Mouse (Mus musculus) heart, adult 2 months (tissue): Measurements from ENCODE around the gene Atn1. TPM values are rescaled to one million over a fixed set of nuclear protein-coding genes. Genes with fewer than 3 reads are reported as not detected.
A peak's percentile ranks its signal among the peaks of the same experiment; 100 is the strongest.

ENCODE experiments used
- DNase-seq, 2 experiments: peaks; one replicate each; pipeline ENCODE4 v3.0.0; 2021
- H3K27ac ChIP-seq: fragments of 200-600 bp; 2 replicates; pipeline ENCODE4 v1.8.1; 2022
- H3K27me3 ChIP-seq: fragments of 200-500 bp; 2 replicates; pipeline ENCODE4 v1.6.1; 2012; ENCODE audit warnings: mild to moderate bottlenecking, low read length, inconsistent platforms, mixed read lengths; ENCODE audit not compliant: control insufficient read depth, insufficient read depth
- H3K36me3 ChIP-seq: fragments of 200-500 bp; 2 replicates; pipeline ENCODE4 v1.6.1; 2012; ENCODE audit warnings: low read length, inconsistent platforms; ENCODE audit not compliant: control insufficient read depth, insufficient read depth
- H3K4me1 ChIP-seq: fragments of 200-500 bp; 2 replicates; pipeline ENCODE4 v1.6.1; 2011; ENCODE audit warnings: low read length; ENCODE audit not compliant: control insufficient read depth, insufficient read depth
- H3K4me3 ChIP-seq: fragments of 200-600 bp; 2 replicates; pipeline ENCODE4 v1.8.1; 2022
- H3K79me2 ChIP-seq: fragments of 200-500 bp; replicated peaks from 2 replicates; pipeline ENCODE4 v1.6.1; 2012; ENCODE audit warnings: mild to moderate bottlenecking, inconsistent platforms, low read length, moderate library complexity, mixed read lengths; ENCODE audit not compliant: control insufficient read depth, insufficient read depth
- H3K9ac ChIP-seq: fragments of 200-500 bp; 2 replicates; pipeline ENCODE4 v1.6.1; 2012; ENCODE audit warnings: low read depth, mild to moderate bottlenecking, control low read depth, inconsistent platforms, low read length, mixed read lengths
- CTCF ChIP-seq: fragments of 200-600 bp; IDR thresholded peaks from 2 replicates; pipeline ENCODE4 v1.8.1; 2022; ENCODE audit warnings: antibody characterized with exemption, mild to moderate bottlenecking, moderate library complexity
- EP300 ChIP-seq: fragments of 200-500 bp; IDR thresholded peaks from 2 replicates; pipeline ENCODE4 v1.6.1; 2011; ENCODE audit warnings: low read depth, low read length, control low read depth; ENCODE audit not compliant: insufficient read depth
- POLR2A ChIP-seq: fragments of 200-500 bp; IDR thresholded peaks from 2 replicates; pipeline ENCODE4 v1.6.1; 2011; ENCODE audit warnings: mild to moderate bottlenecking, low read depth, low read length, control low read depth; ENCODE audit not compliant: insufficient read depth
- WGBS: fragments of 180-500 bp; shearing (Covaris S2); methylation state at CpG from one replicate; pipeline ENCODE4 v1.1.7; 2018; 5-methylcytosine and 5-hydroxymethylcytosine counted together
- intact Hi-C: fragments of 180-260 bp; cut with DNase I; formaldehyde crosslinking; loops from one replicate; pipeline ENCODE4 v1.15.1; 2025
- polyA plus RNA-seq: library from polyadenylated mRNA; depleted of rRNA; stranded (reverse); fragments of >200 nt; gene quantifications from 2 replicates; pipeline ENCODE4 v1.2.3, GENCODE M21; 2012
- total RNA-seq, 2 experiments: library from RNA; stranded (reverse); gene quantifications; 2 replicates each; pipeline ENCODE4 v1.2.3; 2021

Gene Atn1
- total and polyA plus RNA-seq, 3 experiments = 32.8 to 47.8 (median 44.3) TPM

DNA sequence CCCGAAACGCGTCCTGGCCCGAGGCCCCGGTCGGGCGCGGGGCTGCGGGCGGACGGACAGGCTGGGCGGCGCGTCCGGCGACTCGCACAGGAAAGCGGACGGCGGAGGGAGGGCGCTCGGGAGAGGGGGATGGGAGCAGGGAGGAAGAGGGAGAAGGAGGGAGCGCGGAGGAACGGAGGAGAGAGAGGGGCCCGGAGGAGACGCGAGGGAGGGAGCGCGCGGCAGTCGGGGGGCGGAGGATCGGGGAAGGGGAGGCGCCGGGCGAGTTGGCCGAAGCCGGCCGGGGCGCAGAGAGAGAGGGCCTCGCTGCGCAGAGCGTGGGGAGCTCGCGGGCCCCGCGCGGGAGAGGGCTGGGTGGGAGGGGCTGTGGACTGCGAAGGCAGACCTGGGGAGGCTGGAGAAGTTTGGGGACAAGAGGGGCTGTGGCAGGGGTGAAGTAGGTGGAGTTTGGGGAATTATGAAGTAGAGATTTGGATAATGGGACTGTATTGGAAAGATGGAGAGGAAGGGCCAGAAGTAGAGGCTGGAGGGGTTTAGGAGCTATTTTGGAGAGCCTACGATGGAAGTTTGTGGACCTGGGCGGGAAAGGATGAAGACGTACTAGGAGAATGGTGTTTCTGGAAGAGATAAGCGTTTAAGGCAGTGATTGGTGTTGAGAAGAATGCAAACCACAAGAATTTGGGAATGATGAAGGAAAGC, 477 bp upstream of the Atn1 start:
- peak overlapping the region; percentile 65 for H3K4me3 ChIP-seq
- DNase-seq = peak; percentile 89
- H3K36me3 ChIP-seq = no peaks in the 10 kb centered on the region
- WGBS = under 1% methylated on average over 47 of the region's 54 CpGs
- 0 out of 2 replicates have a peak, but pooled peaks cover 1% of the 10 kb centered on the region for H3K79me2 ChIP-seq
- H3K27ac ChIP-seq = peak overlapping the region; percentile 85
- peaks cover 8% of the 10 kb centered on the region for H3K4me1 ChIP-seq
- no peaks in the 10 kb centered on the region for H3K27me3 ChIP-seq
- TF ChIP-seq EP300 = no peak
- peak; percentile 38 for TF ChIP-seq POLR2A
- no peak for TF ChIP-seq CTCF
- H3K9ac ChIP-seq = peak overlapping the region; percentile 99
- intact Hi-C loops = loop anchor here (1.0 to 5.0 kb wide), 5 partner anchors 12 to 264 kb away; partner anchors contain the start of genes C1ra, C1rl, Emg1 and Grcc10

DNA sequence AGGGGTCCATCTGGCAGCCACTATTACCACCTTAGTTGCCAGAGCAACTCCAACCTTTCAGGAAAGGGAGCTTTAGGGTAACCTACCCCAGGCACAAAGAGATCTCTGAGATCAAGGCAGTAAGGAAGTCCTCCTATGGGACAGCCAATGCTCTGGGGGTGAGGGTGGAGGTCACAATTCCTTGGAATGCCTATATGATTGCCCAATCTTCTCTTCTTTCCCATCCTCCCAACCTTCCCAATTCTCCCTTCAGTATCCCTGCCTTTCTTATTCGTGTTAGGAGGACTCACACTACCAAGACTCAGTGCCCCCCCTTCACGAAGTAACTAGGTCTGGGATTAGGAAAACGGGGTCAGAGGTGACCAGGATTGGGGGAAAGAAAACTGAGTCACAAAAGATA, 1.0 kb downstream of the Atn1 start:
- Histone ChIP-seq H3K79me2 (0 out of 2 replicates have a peak, but pooled peaks cover 1% of the 10 kb centered on the region), H3K36me3 (no peaks in the 10 kb centered on the region), H3K27me3 (no peaks in the 10 kb centered on the region), H3K4me3 (peak overlapping the region; percentile 65), H3K9ac (no peak overlapping the region; the same call in 1 of the 2 replicates), H3K27ac (peak overlapping the region; percentile 85), H3K4me1 (peaks cover 8% of the 10 kb centered on the region)
- no peak for DNase-seq
- WGBS = 9% methylated on average over 3 of the region's 3 CpGs
- intact Hi-C loops = loop anchor here (1.0 to 5.0 kb wide), 3 partner anchors 93 to 263 kb away; partner anchors contain the start of genes C1ra and C1rl
- no peak for TF ChIP-seq EP300

DNA sequence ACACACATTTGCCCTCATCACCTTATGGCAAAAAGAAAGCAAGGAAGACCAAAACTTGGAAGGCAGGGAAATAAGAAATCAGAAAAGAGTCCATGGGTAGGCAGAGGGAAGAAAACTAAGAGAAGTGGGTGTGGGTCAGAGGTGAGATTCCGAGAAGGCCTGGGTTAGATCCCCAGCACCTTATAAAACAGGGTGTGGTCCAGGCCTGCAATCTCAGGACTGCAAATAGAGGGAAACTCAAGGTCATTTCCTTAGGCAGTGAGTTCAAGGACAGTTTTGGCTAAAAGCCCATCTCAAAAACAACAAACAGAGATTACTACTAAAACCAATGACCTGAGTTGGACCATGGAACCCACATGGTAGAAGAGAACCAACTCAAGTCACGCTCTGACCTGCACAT, 2.5 kb downstream of the Atn1 start:
- Histone ChIP-seq H3K27ac (no peak overlapping the region), H3K4me3 (no peak overlapping the region), H3K27me3 (no peaks in the 10 kb centered on the region), H3K36me3 (no peaks in the 10 kb centered on the region), H3K79me2 (0 out of 2 replicates have a peak, but pooled peaks cover 1% of the 10 kb centered on the region), H3K4me1 (peaks cover 8% of the 10 kb centered on the region; the same call in 1 of the 2 replicates), H3K9ac (no peak overlapping the region)
- 73% methylated on average over 2 of the region's 2 CpGs for WGBS
- TF ChIP-seq CTCF (no peak), POLR2A (no peak), EP300 (no peak)
- intact Hi-C loops = no loop called here
- DNase-seq = no peak

DNA sequence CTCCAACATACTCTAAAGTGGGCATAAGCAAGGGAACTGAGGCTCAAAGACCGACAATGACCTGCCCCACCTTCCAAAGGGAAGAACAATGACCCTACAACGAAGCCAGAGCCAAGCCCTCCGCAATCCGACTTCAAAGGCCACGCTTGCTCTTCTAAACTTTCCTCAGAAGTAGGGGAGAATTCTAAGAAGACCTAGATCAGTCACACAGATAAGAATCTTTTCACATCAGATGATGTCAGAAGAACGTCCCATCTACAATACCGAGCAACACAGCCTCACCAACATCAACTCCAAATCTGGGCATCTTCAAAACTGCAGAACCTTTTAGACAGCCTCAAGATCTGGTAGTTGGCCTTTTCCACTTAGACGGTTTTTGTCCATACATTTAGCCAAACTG, 5.9 kb downstream of the Atn1 start:
- TF ChIP-seq EP300 (no peak), POLR2A (no peak), CTCF (no peak)
- no peak overlapping the region for H3K27ac ChIP-seq
- H3K79me2 ChIP-seq = 0 out of 2 replicates have a peak, but pooled peaks cover 1% of the 10 kb centered on the region
- H3K36me3 ChIP-seq = no peaks in the 10 kb centered on the region
- no peak for DNase-seq
- 80% methylated on average over 8 of the region's 8 CpGs for WGBS
- H3K27me3 ChIP-seq = no peaks in the 10 kb centered on the region
- H3K4me1 ChIP-seq = peaks cover 3% of the 10 kb centered on the region; the same call in 1 of the 2 replicates
- H3K4me3 ChIP-seq = no peak overlapping the region
- H3K9ac ChIP-seq = no peak overlapping the region
- intact Hi-C loops = no loop called here

GRCm38 (mm10) chr6:124746654-124747632, 9.4 kb downstream of the Atn1 start:
- TF ChIP-seq EP300 (no peak), CTCF (no peak), POLR2A (no peak)
- DNase-seq = no peak
- Histone ChIP-seq H3K79me2 (no peaks in the 10 kb centered on the region), H3K27ac (no peak overlapping the region), H3K9ac (no peak overlapping the region), H3K4me1 (no peaks in the 10 kb centered on the region), H3K27me3 (no peaks in the 10 kb centered on the region), H3K36me3 (no peaks in the 10 kb centered on the region), H3K4me3 (no peak overlapping the region; the same call in 1 of the 2 replicates)
- intact Hi-C loops = no loop called here
- 87% methylated on average over 7 of the region's 7 CpGs for WGBS

- 24% methylated on average over 8 of the region's 8 CpGs for WGBS
- intact Hi-C loops = no loop called here
- Histone ChIP-seq H3K27me3 (no peaks in the 10 kb centered on the region), H3K79me2 (no peaks in the 10 kb centered on the region), H3K9ac (peak overlapping the region; percentile 82), H3K36me3 (no peaks in the 10 kb centered on the region), H3K27ac (peak overlapping the region; percentile 96), H3K4me1 (peaks cover 3% of the 10 kb centered on the region; the same call in 1 of the 2 replicates), H3K4me3 (peak overlapping the region; percentile 68)
- no peak for DNase-seq
- TF ChIP-seq POLR2A = no peak
- 0 out of 2 replicates have a peak, but pooled peaks have one; percentile 23 for TF ChIP-seq EP300
Observed at GRCm38 (mm10) chr6:124746296-124746605, 10.1 kb downstream of the Atn1 start.
